Mouse (Mus musculus) kidney, embryonic 16.5 days (tissue): ENCODE measurements around the gene Mafb. TPM values are rescaled to one million over a fixed set of nuclear protein-coding genes. Genes with fewer than 3 reads are reported as not detected.

Experiments
- ATAC-seq: fragments of 200-750 bp; cut with Nextera tagmentation; 2 replicates; pipeline ENCODE4 v1.8.0; 2017; ENCODE audit warnings: moderate TSS enrichment; ENCODE audit not compliant: low FRiP score, low TSS enrichment
- H3K27ac ChIP-seq: fragments of 300-500 bp; sonication (generic); 2 replicates; pipeline ENCODE4 v1.5.1; 2014; ENCODE audit warnings: low read length
- H3K27me3 ChIP-seq: fragments of 300-500 bp; sonication (generic); 2 replicates; pipeline ENCODE4 v1.6.1; 2014; ENCODE audit warnings: low read length, control low read depth, mixed read lengths; ENCODE audit not compliant: insufficient read depth
- H3K36me3 ChIP-seq: fragments of 300-500 bp; sonication (generic); 2 replicates; pipeline ENCODE4 v1.6.1; 2014; ENCODE audit warnings: low read length, control low read depth, mixed read lengths; ENCODE audit not compliant: insufficient read depth
- H3K4me1 ChIP-seq: fragments of 300-500 bp; sonication (generic); 2 replicates; pipeline ENCODE4 v1.6.1; 2014; ENCODE audit warnings: low read length, control low read depth, mixed read lengths; ENCODE audit not compliant: insufficient read depth
- H3K4me2 ChIP-seq: fragments of 300-500 bp; sonication (generic); replicated peaks from 2 replicates; pipeline ENCODE4 v1.6.1; 2014; ENCODE audit warnings: low read depth, low read length
- H3K4me3 ChIP-seq: fragments of 300-500 bp; sonication (generic); 2 replicates; pipeline ENCODE4 v1.5.1; 2014; ENCODE audit warnings: mild to moderate bottlenecking, low read length
- H3K9ac ChIP-seq: fragments of 300-500 bp; sonication (generic); replicated peaks from 2 replicates; pipeline ENCODE4 v1.6.1; 2014; ENCODE audit warnings: low read length
- H3K9me3 ChIP-seq: fragments of 300-500 bp; sonication (generic); 2 replicates; pipeline ENCODE4 v1.6.1; 2016; ENCODE audit warnings: low read length, control low read depth
- WGBS: fragments of 180-500 bp; shearing (Covaris S2); extraction: QIAGEN DNeasy Blood & Tissue Kit; methylation state at CpG from one replicate; pipeline ENCODE4 v1.1.7; 2014; 5-methylcytosine and 5-hydroxymethylcytosine counted together
- polyA plus RNA-seq: library from polyadenylated mRNA; unstranded; fragments of >200 nt; fragmentation: Nextera tagmentation; extraction: Ambion mirVana; gene quantifications from 2 replicates; pipeline ENCODE4 v1.2.1, GENCODE M21; 2015

Gene Mafb
- polyA plus RNA-seq, 1 experiment from 2014 or later: 31.4 TPM

DNA sequence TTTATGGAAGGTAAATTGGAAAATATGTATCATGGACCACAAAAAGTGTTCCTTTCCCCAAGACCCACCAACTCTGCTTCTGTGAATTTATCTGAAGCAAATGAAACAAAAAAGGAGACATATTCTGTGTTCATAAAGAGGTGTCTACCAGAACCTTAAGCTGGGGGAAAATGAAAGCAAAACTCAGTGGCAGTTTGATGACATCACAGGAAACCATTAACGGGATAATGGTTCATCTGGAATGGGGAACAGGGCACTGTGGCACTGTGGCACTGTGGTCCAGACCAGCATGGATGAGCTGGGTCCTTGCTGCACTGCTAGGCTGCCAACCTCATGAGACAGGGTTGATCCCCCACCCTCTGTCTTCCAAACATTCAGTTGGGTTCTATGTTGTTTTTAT is 31.8 kb downstream of the Mafb start:
- no peak overlapping the region for H3K4me3 ChIP-seq
- ATAC-seq: no peak
- WGBS: 63% methylated on average over 1 of the region's 1 CpGs

DNA sequence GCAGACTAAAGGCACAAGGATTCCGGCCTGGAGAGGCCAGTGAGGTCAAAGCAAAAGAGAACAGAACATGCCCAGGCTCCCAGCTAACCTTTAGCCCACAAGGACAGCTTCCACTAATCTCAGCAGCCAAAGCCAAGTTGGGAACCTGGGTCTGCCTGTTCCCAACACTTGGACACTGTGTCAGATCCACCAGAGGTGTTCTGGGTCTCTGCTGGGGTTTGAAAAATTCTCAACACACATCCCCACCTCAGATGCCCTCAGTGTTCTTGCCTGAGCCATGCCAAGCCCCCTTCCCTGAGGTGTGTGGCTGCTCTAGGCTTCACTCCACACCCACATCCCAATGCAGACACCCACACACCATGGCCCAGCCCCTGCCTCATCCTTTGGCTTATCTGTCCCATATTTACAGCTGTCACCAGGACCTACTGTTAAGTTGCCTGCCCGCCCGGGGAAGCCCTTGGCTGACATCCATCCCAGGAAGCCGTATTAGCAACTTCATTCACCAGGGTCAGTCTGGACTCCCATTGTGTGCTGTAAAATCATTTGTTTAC is 32.7 kb downstream of the Mafb start, which contains the start of gene Gm826:
TSS of gene Gm826 (minus strand) at position 52 of the 551 bp plus-strand sequence.
- ATAC-seq: no peak
- Histone ChIP-seq H3K4me1 (peaks cover 2% of the 10 kb centered on the region; the same call in 1 of the 2 replicates), H3K4me2 (no peak within 1 kb of the TSS), H3K27me3 (no peaks in the 10 kb centered on the region), H3K9ac (no peak within 1 kb of the TSS), H3K9me3 (no peaks in the 10 kb centered on the region), H3K36me3 (no peaks in the 10 kb centered on the region), H3K27ac (no peak within 1 kb of the TSS), H3K4me3 (no peak within 1 kb of the TSS)
- 53% methylated on average over 4 of the region's 4 CpGs for WGBS

More for the DNA sequence above, 31.8 kb downstream of the Mafb start:
- Histone ChIP-seq H3K27ac (no peak overlapping the region), H3K27me3 (no peaks in the 10 kb centered on the region), H3K4me2 (no peak overlapping the region), H3K36me3 (no peaks in the 10 kb centered on the region), H3K9ac (no peak overlapping the region), H3K9me3 (no peaks in the 10 kb centered on the region), H3K4me1 (no peaks in the 10 kb centered on the region)

DNA sequence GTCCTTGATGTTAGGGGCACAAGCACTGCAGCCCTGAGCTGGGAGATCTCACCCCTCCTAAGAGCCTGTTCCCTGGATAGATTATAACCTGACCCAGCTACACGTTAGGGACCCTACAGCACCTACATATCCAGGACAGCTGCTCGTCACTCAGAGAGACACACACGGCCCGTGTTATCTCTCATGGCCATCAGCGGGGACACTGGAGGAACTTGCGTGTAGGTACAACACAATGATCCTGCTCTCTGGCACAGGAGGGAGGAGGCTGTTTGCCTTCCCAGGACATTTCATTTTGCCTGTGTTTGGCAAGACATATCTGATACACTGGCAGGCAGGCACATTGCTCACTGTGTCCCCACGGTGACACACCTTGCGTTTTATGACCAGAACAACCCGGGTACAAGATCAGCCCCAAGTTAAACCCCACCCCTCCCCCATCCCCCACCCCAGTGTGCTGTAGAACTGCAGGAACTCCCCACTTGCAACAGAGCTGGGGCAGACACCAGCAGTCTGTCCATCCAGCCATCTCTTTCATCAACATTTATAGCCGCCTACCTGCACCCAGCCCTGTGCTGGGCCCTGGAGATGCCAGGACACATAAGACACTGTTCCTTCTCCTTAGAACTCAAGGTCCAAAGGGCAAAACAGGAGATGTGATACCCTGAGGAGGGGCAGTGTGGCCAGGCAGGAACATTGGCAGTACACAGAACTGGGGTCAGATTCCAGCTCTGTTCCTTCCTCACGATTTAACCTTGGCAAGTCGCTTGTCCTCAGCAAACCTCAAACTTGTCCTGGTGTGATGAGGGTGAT is 34.1 kb downstream of the Mafb start:
- no peak overlapping the region for H3K4me3 ChIP-seq
- WGBS: 71% methylated on average over 12 of the region's 12 CpGs
- H3K9me3 ChIP-seq: no peaks in the 10 kb centered on the region
- H3K4me2 ChIP-seq: no peak overlapping the region
- H3K4me1 ChIP-seq: peaks cover 9% of the 10 kb centered on the region; the same call in 1 of the 2 replicates
- no peak for ATAC-seq
- H3K27me3 ChIP-seq: no peaks in the 10 kb centered on the region
- H3K36me3 ChIP-seq: no peaks in the 10 kb centered on the region
- H3K9ac ChIP-seq: no peak overlapping the region
- H3K27ac ChIP-seq: no peak overlapping the region

DNA sequence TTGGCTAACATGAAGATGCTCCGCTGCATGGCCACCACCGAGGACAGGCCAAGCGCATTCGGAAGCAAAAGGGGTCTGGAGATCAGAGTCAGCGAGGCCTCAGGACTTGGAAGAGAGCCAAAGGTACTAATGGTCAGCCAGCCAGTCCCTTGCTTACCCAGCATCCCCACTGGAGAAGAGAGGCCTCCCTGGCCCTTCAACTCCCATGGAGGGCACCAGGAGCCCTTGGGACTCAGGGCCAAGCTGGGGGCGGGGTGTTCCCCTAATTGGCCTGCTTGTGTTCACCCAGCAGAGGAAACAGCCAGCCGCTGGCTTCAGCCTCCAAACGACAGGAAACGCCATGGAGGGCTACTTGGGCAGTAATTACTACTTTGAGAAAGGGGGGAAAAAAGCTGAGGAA is 38.0 kb downstream of the Mafb start:
- 32% methylated on average over 9 of the region's 9 CpGs for WGBS
- H3K36me3 ChIP-seq: no peaks in the 10 kb centered on the region
- no peak overlapping the region for H3K4me2 ChIP-seq
- no peak overlapping the region for H3K4me3 ChIP-seq
- peaks cover 15% of the 10 kb centered on the region; the same call in 1 of the 2 replicates for H3K4me1 ChIP-seq
- ATAC-seq: peak; percentile 68
- H3K9me3 ChIP-seq: no peaks in the 10 kb centered on the region
- H3K9ac ChIP-seq: no peak overlapping the region
- no peak overlapping the region for H3K27ac ChIP-seq
- H3K27me3 ChIP-seq: no peaks in the 10 kb centered on the region

DNA sequence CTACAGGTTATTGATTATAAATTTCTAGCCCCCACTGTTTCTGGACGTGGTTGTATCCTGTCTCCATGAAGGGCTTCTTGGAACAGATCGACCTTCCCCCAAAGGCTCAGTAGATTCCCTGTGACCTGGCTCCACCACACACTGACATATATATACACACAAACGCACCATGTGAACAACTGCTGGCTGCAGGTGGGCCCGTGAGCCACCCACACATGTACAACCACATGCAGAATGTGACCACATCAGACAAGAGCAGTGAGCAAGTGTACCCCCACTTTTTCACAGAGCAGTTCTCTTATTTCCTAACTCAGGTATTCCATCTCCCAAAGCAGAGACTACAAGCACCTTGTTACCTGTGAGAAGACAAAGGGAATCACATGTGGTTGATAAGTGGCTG is 39.1 kb downstream of the Mafb start:
- Histone ChIP-seq H3K4me3 (no peak overlapping the region), H3K27me3 (no peaks in the 10 kb centered on the region), H3K27ac (no peak overlapping the region), H3K9ac (no peak overlapping the region), H3K4me2 (no peak overlapping the region), H3K36me3 (no peaks in the 10 kb centered on the region), H3K4me1 (peaks cover 15% of the 10 kb centered on the region; the same call in 1 of the 2 replicates), H3K9me3 (no peaks in the 10 kb centered on the region)
- ATAC-seq: no peak
- 86% methylated on average over 4 of the region's 4 CpGs for WGBS

DNA sequence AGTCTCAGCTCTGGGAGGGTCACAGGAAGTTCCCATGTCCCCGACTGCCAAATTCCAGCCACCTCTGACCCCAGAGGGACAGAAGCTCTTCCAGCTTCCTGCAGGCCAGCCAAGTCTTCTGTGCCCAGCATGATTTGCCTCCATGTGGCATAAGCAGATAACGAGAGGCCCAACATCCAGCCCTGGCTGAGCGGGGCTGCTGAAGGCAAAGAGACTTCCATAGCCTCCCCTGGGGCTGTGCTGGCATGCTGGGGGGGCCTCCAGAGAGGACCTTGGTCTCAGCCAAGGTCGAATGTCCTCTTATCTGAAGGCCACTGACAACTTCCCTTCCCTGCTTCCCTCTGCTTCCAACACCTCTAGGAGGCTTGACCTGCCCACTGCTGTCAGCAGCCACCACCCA is 39.7 kb downstream of the Mafb start:
- WGBS: 33% methylated on average over 4 of the region's 4 CpGs
- H3K27ac ChIP-seq: no peak overlapping the region
- no peak overlapping the region for H3K4me2 ChIP-seq
- peak; percentile 6; the same call in 1 of the 2 replicates for ATAC-seq
- H3K9ac ChIP-seq: no peak overlapping the region; the same call in 1 of the 2 replicates
- no peaks in the 10 kb centered on the region for H3K27me3 ChIP-seq
- H3K4me3 ChIP-seq: no peak overlapping the region
- H3K4me1 ChIP-seq: peaks cover 15% of the 10 kb centered on the region; the same call in 1 of the 2 replicates
- H3K36me3 ChIP-seq: no peaks in the 10 kb centered on the region
- H3K9me3 ChIP-seq: no peaks in the 10 kb centered on the region

DNA sequence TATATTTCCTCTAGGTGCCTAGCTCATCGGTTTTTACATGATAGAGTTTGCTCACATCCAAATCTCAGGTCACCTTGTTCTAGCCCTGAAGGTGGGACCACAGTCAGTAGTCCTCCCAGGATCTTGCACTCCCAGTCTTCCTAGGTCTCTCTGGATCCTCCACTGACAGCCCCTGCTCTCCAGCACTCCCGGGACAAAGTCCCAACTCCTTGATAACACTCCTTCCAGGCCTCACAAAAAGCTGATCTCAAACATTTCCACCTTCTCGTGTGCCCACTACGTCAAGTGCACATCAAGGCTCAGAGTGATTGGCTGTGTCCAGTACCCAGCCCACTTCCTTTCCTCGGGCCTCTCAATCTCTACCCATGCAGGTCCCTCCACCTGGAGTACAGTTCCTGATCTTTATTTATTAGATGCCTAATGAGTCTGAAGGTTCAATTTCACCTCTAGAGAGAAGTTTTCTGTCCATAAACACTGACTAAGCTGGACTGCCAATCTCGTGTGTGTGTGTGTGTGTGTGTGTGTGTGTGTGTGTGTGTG is 41.7 kb downstream of the Mafb start:
- H3K4me1 ChIP-seq: peaks cover 20% of the 10 kb centered on the region; the same call in 1 of the 2 replicates
- H3K9ac ChIP-seq: no peak overlapping the region
- no peak for ATAC-seq
- H3K27ac ChIP-seq: no peak overlapping the region
- 74% methylated on average over 6 of the region's 6 CpGs for WGBS
- no peaks in the 10 kb centered on the region for H3K9me3 ChIP-seq
- H3K36me3 ChIP-seq: no peaks in the 10 kb centered on the region
- H3K4me2 ChIP-seq: no peak overlapping the region
- H3K4me3 ChIP-seq: no peak overlapping the region
- H3K27me3 ChIP-seq: no peaks in the 10 kb centered on the region

DNA sequence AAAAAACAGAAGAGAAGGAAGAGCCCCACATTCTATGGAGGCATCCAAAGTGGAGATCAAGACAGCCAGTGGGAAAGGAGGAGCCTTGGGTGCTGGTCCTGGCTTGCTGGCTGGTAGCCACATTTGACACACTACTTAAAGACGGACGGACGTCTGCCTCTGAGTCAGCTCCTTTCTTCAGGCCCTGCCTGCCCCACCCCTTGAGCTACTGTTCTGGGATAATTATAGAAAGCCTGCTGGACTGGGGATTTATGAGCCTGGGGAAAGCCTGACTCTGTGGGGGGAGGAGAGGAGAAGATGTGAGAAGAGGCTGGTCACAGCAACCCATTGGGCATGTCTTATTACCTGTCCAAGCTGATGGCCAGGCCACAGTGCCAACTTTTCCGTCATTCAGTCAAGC is 45.0 kb downstream of the Mafb start:
- Histone ChIP-seq H3K9me3 (no peaks in the 10 kb centered on the region), H3K4me2 (no peak overlapping the region), H3K27me3 (no peaks in the 10 kb centered on the region), H3K4me3 (no peak overlapping the region), H3K4me1 (peaks cover 10% of the 10 kb centered on the region; the same call in 1 of the 2 replicates), H3K36me3 (no peaks in the 10 kb centered on the region), H3K27ac (no peak overlapping the region), H3K9ac (no peak overlapping the region)
- ATAC-seq: no peak
- 21% methylated on average over 4 of the region's 4 CpGs for WGBS

DNA sequence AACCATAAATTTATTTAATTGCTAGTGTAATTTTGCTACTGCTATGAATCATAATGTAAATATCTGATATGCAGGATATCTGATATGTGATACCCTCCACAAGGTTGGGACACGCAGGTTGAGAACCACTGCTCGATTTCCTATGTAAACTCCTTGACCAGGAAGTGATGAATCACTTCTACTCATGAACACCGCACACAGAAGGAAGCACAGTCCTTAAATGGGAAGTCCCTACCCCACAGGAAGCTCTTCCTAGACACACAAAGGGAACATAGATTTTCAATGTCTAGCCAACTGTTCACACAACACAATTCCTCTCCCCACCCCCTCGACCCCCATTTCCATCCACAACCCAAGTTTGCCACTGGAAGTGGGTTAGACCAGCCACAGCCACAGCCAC is 48.6 kb downstream of the Mafb start:
- no peak for ATAC-seq
- H3K9ac ChIP-seq: no peak overlapping the region
- 32% methylated on average over 4 of the region's 4 CpGs for WGBS
- no peaks in the 10 kb centered on the region for H3K9me3 ChIP-seq
- H3K4me2 ChIP-seq: no peak overlapping the region
- peaks cover 13% of the 10 kb centered on the region; the same call in 1 of the 2 replicates for H3K4me1 ChIP-seq
- no peak overlapping the region for H3K27ac ChIP-seq
- H3K27me3 ChIP-seq: no peaks in the 10 kb centered on the region
- no peak overlapping the region for H3K4me3 ChIP-seq
- no peaks in the 10 kb centered on the region for H3K36me3 ChIP-seq
